Mouse (Mus musculus) stomach, postnatal 0 days (tissue): ENCODE measurements around the gene Ptprm. TPM values are rescaled to one million over a fixed set of nuclear protein-coding genes. Genes with fewer than 3 reads are reported as not detected.

Experiments used
- ATAC-seq: fragments of 200-750 bp; cut with Nextera tagmentation; 2 replicates; pipeline ENCODE4 v1.8.0; 2017; ENCODE audit not compliant: low FRiP score, low TSS enrichment
- DNase-seq: peaks from one replicate; pipeline ENCODE4 v3.0.0-alpha.2; 2016; ENCODE audit warnings: low spot score
- H3K27ac ChIP-seq: fragments of 300-500 bp; sonication (generic); replicated peaks from 2 replicates; pipeline ENCODE4 v1.5.1; 2014; ENCODE audit warnings: mild to moderate bottlenecking, control low read depth
- H3K27me3 ChIP-seq: fragments of 300-500 bp; sonication (generic); 2 replicates; pipeline ENCODE4 v1.6.1; 2014; ENCODE audit warnings: low read length; ENCODE audit not compliant: control insufficient read depth, insufficient read depth
- H3K36me3 ChIP-seq: fragments of 300-500 bp; sonication (generic); 2 replicates; pipeline ENCODE4 v1.6.1; 2014; ENCODE audit warnings: low read length, mixed read lengths; ENCODE audit not compliant: control insufficient read depth, insufficient read depth
- H3K4me1 ChIP-seq: fragments of 300-500 bp; sonication (generic); replicated peaks from 2 replicates; pipeline ENCODE4 v1.6.1; 2014; ENCODE audit warnings: antibody characterized with exemption; ENCODE audit not compliant: control insufficient read depth, insufficient read depth
- H3K4me2 ChIP-seq: fragments of 300-500 bp; sonication (generic); replicated peaks from 2 replicates; pipeline ENCODE4 v1.6.1; 2014; ENCODE audit warnings: low read depth, mild to moderate bottlenecking, control low read depth, moderate library complexity
- H3K4me3 ChIP-seq: fragments of 300-500 bp; sonication (generic); 2 replicates; pipeline ENCODE4 v1.5.1; 2014; ENCODE audit warnings: low read depth, low read length, control low read depth
- H3K9ac ChIP-seq: fragments of 300-500 bp; sonication (generic); 2 replicates; pipeline ENCODE4 v1.6.1; 2014; ENCODE audit warnings: mild to moderate bottlenecking, low read length, control low read depth, mixed read lengths
- H3K9me3 ChIP-seq: fragments of 300-500 bp; sonication (generic); 2 replicates; pipeline ENCODE4 v1.6.1; 2016; ENCODE audit warnings: low read length; ENCODE audit not compliant: control insufficient read depth
- CTCF ChIP-seq: IDR thresholded peaks from 2 replicates; pipeline ENCODE4 v1.5.1; 2016; ENCODE audit warnings: antibody characterized with exemption, low read depth, mild to moderate bottlenecking, moderate library complexity
- EP300 ChIP-seq: optimal IDR thresholded peaks from 2 replicates; pipeline ENCODE3; 2016; ENCODE audit warnings: antibody characterized with exemption
- WGBS: fragments of 180-500 bp; shearing (Covaris S2); extraction: QIAGEN DNeasy Blood & Tissue Kit; methylation state at CpG from one replicate; pipeline ENCODE4 v1.1.7; 2014; 5-methylcytosine and 5-hydroxymethylcytosine counted together
- polyA plus RNA-seq: library from polyadenylated mRNA; unstranded; fragments of >200 nt; fragmentation: Nextera tagmentation; extraction: Ambion mirVana; gene quantifications from 2 replicates; pipeline ENCODE4 v1.2.1, GENCODE M21; 2015

Ptprm gene
- polyA plus RNA-seq, 1 experiment from 2014 or later: 3.6 TPM

DNA sequence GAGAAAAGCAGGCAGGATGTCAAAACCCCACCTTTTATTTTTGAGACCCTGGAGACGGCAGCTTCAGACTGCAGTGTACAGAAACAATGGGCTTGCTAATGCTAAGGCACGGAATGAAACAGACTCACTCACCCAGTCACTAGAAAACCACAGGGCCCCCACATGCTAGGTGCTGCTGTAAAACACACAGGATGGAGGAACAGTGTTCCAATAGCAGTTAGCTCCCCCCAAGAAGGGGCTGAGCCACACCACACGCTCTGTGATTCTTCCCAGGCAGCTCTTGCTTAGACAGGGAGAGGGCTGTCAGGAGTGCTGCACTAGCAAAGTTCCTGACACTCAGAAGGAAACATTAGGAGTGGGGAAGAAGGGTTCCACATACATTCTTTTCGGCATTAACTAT, 306.6 kb downstream of the Ptprm start:
- TF ChIP-seq CTCF (no peak), EP300 (no peak)
- WGBS: 65% methylated on average over 4 of the region's 4 CpGs
- Histone ChIP-seq H3K4me2 (no peak overlapping the region), H3K27me3 (no peaks in the 10 kb centered on the region), H3K4me1 (no peaks in the 10 kb centered on the region), H3K27ac (no peak overlapping the region), H3K9ac (no peak overlapping the region), H3K36me3 (no peaks in the 10 kb centered on the region), H3K4me3 (no peak overlapping the region), H3K9me3 (no peaks in the 10 kb centered on the region)
- DNase-seq (no peak), ATAC-seq (no peak)

DNA sequence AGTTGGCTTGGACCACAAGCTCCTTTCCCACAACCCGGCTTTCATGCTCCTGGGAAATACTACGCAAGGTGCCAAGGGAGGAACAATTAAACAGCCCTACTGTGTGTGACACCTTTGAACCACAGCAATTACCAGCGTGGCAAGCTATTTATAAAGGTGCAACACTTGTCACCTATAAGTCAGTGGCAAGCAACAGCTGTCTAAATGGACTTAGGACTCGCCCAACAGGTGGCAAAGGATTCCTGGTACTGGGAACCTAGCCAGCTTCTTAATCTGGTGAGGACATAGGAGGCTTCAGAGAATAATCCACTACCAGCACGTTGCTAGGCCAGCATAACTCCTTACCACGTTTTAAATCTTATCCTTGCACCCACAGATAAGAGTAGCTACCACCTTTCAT, 315.7 kb downstream of the Ptprm start:
- Histone ChIP-seq H3K27me3 (no peaks in the 10 kb centered on the region), H3K9ac (no peak overlapping the region), H3K4me2 (no peak overlapping the region), H3K4me1 (no peaks in the 10 kb centered on the region), H3K27ac (no peak overlapping the region), H3K4me3 (no peak overlapping the region), H3K36me3 (no peaks in the 10 kb centered on the region), H3K9me3 (no peaks in the 10 kb centered on the region)
- ATAC-seq (no peak), DNase-seq (no peak)
- TF ChIP-seq EP300: no peak
- no peak for TF ChIP-seq CTCF
- 63% methylated on average over 6 of the region's 6 CpGs for WGBS

DNA sequence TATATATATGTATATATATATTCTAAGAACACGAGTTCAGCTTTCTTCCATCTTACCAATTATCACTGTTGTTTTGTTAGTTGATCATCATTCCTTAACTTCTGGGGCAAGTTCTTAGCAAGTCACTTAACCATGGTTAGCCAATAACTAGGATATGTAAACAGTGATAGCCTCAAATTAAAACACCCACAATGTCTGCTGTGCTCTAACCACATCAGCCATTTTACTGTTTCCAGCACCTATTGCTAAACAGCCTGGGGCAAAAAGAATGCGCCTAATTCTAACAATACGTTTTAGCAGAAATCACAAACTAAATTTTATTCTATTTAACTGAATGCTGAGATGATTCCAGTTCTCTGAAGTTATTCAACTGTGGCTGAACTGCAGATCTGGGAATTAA, 320.7 kb downstream of the Ptprm start:
- H3K36me3 ChIP-seq: no peaks in the 10 kb centered on the region
- no peak for DNase-seq
- H3K9me3 ChIP-seq: no peaks in the 10 kb centered on the region
- WGBS: 78% methylated on average over 3 of the region's 3 CpGs
- H3K27me3 ChIP-seq: no peaks in the 10 kb centered on the region
- H3K4me3 ChIP-seq: no peak overlapping the region
- no peak overlapping the region for H3K27ac ChIP-seq
- H3K4me2 ChIP-seq: no peak overlapping the region
- no peaks in the 10 kb centered on the region for H3K4me1 ChIP-seq
- ATAC-seq: no peak
- TF ChIP-seq EP300: no peak
- no peak for TF ChIP-seq CTCF
- no peak overlapping the region for H3K9ac ChIP-seq

DNA sequence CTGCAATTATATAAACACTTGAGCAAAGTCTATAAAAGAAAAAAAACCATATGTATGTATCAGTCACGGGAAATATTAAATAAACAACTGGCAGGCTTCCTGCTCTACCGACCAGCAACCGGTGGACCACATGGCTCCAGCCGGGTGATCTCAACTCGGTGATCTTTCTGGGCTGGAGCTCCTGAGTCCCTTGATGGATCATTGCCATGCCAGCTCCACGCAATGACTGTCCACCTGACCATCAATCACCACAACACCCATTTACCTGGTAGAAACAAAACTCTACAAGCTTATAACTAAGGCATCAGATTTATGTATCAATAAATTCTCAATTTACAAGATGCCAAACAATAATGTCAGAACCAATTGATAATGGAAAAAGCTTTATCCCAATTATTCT, 322.2 kb downstream of the Ptprm start:
- 55% methylated on average over 6 of the region's 6 CpGs for WGBS
- no peak for ATAC-seq
- no peaks in the 10 kb centered on the region for H3K36me3 ChIP-seq

DNA sequence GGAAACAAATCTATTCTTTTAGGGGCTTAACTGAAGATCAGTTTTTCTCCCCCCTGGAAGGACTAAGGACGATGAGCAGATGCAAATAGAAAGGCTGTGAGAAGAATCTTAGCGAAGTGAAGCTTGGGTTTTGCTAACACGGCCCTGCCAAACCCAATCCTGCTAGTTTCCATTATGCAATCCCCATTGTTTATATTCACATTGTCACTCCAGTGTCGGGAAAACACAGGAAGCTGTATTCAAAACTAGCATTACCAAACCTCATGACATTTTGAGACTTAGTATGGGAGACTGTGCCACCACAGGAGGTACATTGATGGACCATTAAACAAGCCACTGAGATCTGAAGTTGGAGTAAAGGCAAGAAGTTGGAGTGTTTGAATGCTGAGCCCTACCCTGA, 322.9 kb downstream of the Ptprm start:
- Histone ChIP-seq H3K4me1 (no peaks in the 10 kb centered on the region), H3K4me3 (no peak overlapping the region), H3K9me3 (no peaks in the 10 kb centered on the region), H3K27me3 (no peaks in the 10 kb centered on the region), H3K9ac (no peak overlapping the region), H3K4me2 (no peak overlapping the region), H3K27ac (no peak overlapping the region), H3K36me3 (no peaks in the 10 kb centered on the region)
- no peak for DNase-seq
- TF ChIP-seq EP300 (no peak), CTCF (no peak)
- ATAC-seq: no peak
- WGBS: 37% methylated on average over 4 of the region's 4 CpGs

More for the DNA sequence above, 322.2 kb downstream of the Ptprm start:
- Histone ChIP-seq H3K9ac (no peak overlapping the region), H3K4me3 (no peak overlapping the region), H3K27ac (no peak overlapping the region), H3K9me3 (no peaks in the 10 kb centered on the region), H3K27me3 (no peaks in the 10 kb centered on the region), H3K4me1 (no peaks in the 10 kb centered on the region), H3K4me2 (no peak overlapping the region)
- DNase-seq: no peak
- TF ChIP-seq CTCF: no peak
- TF ChIP-seq EP300: no peak

DNA sequence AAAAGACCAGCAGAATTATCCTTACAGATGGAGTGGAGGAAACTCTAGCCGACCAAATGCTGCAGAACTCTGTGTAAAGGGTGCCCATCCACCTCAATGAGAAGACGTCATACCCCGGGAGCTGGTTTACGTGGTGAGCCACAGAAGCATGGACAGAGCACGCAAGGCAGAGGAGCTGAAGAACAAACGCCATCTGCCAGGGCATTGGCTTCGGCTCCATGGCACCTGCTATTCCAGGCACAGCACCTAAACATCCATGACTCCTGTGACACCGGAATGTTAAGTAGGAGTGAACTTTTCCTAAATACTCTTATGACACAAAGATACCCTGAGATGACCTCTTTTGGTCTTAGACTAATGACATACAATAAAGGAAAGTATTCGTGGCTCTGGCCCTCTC, 327.0 kb downstream of the Ptprm start:
- TF ChIP-seq EP300 (no peak), CTCF (no peak)
- Histone ChIP-seq H3K27ac (no peak overlapping the region), H3K27me3 (no peaks in the 10 kb centered on the region), H3K4me2 (no peak overlapping the region), H3K36me3 (no peaks in the 10 kb centered on the region), H3K4me3 (no peak overlapping the region), H3K9ac (no peak overlapping the region), H3K9me3 (no peaks in the 10 kb centered on the region), H3K4me1 (no peaks in the 10 kb centered on the region)
- WGBS: 89% methylated on average over 9 of the region's 9 CpGs
- DNase-seq (no peak), ATAC-seq (no peak)

DNA sequence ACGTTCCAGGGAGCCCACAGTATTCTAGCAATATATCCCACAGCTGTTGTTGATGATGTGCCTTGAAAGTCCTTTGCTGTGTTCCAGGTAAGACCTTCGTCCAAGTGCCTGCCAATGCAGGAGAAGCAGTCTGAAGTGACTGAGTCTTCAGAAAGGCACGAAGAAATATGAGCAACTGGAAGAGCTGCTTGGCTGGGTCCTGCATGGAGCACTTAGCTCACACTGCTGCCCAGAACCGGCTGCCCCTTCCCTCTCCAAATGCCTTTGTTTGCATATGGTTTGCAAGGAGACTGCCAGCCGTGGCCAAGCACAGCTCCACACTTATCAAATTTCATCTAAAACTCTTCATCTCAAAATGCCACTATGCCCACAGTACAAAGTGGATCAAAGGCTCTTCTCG, 337.8 kb downstream of the Ptprm start:
- Histone ChIP-seq H3K4me2 (no peak overlapping the region), H3K27ac (no peak overlapping the region), H3K9me3 (no peaks in the 10 kb centered on the region), H3K4me3 (no peak overlapping the region), H3K36me3 (no peaks in the 10 kb centered on the region), H3K9ac (no peak overlapping the region), H3K27me3 (no peaks in the 10 kb centered on the region), H3K4me1 (no peaks in the 10 kb centered on the region)
- TF ChIP-seq EP300: no peak
- no peak for TF ChIP-seq CTCF
- no peak for ATAC-seq
- 51% methylated on average over 6 of the region's 6 CpGs for WGBS
- no peak for DNase-seq
